Mouse (Mus musculus) cerebellum, adult 9-11 months (tissue): ENCODE data around the gene Tomm20.
"Not testable (repeated sequence)": the region's sequence is repeated elsewhere in the genome, so short reads cannot be mapped to it uniquely, and the experiment has no call there.

Experiments used
- DNase-seq: peaks from one replicate; pipeline ENCODE4 v3.0.0; 2022

The Tomm20 gene

DNA sequence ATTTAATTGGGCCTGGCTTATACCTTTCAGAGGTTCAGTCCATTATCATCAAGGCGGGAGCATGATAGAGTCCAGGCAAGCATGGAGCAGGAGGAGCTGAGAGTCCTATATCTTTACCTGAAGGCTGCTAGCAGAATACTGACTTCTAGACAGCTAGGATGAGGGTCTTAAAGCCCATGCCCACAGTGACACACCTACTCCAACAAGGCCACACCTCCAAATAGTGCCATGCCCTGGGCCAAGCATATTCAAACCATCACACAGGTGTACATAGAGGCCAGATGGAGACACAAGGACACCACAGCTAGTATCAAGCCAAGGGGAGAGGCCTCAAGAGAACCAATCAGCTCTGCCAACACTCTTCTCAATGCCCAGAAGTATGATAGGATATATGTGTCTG is 63.1 kb downstream of the Tomm20 start:
- DNase-seq: not testable (repeated sequence)

DNA sequence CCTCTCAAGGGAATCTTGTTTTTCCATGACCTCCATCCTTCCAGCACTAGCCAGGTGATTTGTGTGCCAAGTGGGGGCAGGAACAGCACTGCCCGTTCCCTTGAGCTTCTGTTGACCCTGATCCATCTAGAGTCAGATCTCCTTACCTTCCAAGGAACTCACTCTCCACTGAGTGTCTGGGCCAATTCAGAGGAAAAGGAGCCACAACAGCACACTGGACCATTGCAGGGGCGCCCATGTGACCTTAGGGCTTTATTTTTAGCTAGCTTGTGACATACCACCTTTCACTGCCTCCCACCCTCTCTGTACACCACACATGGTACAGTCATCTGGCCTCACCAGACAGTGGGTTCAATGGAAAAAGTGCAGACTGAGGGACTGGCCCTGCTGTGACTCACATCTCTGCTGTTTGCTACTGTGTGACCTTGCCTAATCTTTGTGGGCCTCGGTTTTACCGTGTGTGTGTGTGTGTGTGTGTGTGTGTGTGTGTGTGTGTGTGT is 64.0 kb downstream of the Tomm20 start:
- DNase-seq: no peak
